Mouse (Mus musculus) testis, adult 10 weeks (tissue): ENCODE measurements around the gene Ssc5d. TPM values are rescaled to one million over a fixed set of nuclear protein-coding genes. Genes with fewer than 3 reads are reported as not detected.

Experiments used
- polyA plus RNA-seq: library from polyadenylated mRNA; stranded (reverse); fragments of 350-450 nt; fragmentation: Illumina TruSeq; extraction: RNeasy Lipid Tissue Mini Kit (QIAGEN cat#74804); gene quantifications from one replicate; pipeline ENCODE4 v1.2.3, GENCODE M21; 2014; ENCODE audit warnings: low read depth, low replicate concordance

Ssc5d gene
- polyA plus RNA-seq, result not detected

GRCm38 (mm10) chr7:4925441-4926381, at the start of gene Ssc5d:
Gene Ssc5d, plus strand, starts transcription at chr7:4925785.

GRCm38 (mm10) chr7:4876753-4877221, 48.8 kb upstream of the Ssc5d start, which contains the start of gene Isoc2a:
Gene Isoc2a, plus strand, starts transcription at chr7:4877153.

GRCm38 (mm10) chr7:4906466-4906950, 19.1 kb upstream of the Ssc5d start, which contains the start of gene Gm36210:
Gene Gm36210, minus strand, starts transcription at chr7:4906516.

DNA sequence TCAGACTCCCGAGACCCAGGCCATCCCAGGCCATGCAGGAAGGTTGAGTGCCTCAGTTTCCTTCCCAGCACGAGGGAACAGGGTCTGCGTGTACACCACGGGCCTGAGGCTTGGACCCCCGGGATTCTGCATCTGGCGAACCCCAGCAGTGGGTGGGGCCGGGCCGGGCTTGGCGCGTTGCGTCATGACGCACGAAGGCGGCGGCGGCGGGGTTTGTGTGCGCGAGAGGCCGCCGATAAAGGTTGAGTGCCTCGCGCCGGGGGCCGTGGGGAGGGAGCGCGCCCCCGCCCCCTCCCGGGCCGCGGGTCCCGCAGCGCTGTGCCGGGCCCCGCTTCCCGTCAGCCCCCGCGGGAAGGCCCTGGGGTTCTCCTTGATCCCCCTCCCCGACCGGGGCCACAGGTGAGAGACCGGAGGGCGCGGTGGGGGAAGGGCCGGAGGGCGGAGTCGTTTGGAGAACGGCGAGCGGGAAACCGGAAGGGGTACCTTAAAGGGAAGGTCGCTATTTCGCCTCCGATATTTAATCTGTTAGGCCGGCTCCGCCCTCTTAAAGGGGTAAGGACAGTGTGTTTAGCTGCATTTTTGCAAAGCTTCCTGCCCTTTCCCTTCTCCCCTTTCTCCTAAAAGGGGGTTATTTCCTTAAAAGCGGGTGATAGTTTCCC, 10.4 kb upstream of the Ssc5d start, which contains the start of gene Zfp628:
Gene Zfp628 (plus strand): TSS at position 211 of the 659 bp plus-strand sequence.

DNA sequence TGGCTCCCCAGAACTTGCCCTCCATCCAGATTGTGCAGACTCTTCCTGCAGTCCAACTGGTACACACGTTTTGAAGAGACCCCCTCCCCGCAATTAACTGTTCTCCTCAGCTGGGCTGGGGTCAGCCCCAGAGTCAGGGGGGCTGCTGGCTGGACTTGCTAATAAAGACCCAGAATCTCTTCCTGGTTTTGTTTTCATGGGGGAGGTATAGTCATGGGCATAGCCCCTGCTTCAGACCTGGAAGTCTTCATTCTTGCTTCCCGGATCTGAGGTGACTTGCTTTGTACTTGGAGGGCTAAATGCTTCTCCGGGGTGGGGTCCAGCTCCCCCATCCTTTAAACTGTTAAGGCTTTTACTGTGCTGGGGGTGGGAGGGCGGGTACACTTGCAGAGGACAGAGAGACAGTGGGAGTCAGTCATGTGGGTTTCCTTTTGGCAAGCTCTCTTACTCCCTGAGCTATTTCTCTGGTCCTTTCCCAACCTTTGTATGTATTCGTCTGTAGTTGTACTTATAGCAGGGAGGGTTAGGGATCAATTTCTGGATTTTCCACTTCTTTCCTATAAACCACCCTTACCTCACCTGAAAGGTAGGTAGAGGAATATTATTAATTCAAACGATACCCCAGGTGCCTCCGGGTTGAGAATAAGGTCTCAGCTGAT, 3.6 kb upstream of the Ssc5d start, which contains the start of gene Nat14:
Gene Nat14 (plus strand): TSS at position 205 of the 659 bp plus-strand sequence.

DNA sequence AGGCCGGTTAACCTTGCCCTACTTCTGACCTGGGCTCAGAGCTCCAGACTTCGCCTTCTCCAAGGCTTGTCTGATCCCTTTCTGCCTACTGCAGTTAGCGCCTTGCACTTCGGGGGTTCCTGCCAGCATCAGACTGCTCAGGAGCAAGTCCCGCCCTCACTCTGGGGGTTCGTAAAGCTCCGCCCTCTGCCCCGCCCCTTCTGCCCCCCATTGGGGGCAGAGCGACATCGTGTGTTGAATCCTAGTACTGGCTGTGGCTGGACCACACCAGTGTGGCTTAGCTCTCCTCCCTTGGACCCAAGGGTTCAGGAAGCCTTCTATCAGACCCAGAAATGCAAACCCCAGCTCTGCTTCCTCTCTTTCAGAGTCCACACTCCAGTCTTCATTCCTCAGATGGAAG, 38.7 kb downstream of the Ssc5d start, which contains the start of gene Sbk2:
Gene Sbk2 (minus strand): TSS at position 135 of the 400 bp plus-strand sequence.

GRCm38 (mm10) chr7:4971068-4971467, 45.5 kb downstream of the Ssc5d start, which contains the start of gene Sbk3:
Gene Sbk3, minus strand, starts transcription at chr7:4971168.

Other genes starting within 250 kb of the Ssc5d start
- 1.2 TPM for gene Hspbp1, start 240.7 kb upstream of the Ssc5d start, polyA plus RNA-seq
- gene Brsk1, start 235.2 kb upstream of the Ssc5d start, polyA plus RNA-seq, result 3.7 TPM
- gene Tmem150b, start 200.5 kb upstream of the Ssc5d start, polyA plus RNA-seq, result not detected
- gene Kmt5c, start 185.7 kb upstream of the Ssc5d start, polyA plus RNA-seq, result 0.18 TPM
- 13.6 TPM for gene Cox6b2, start 172.7 kb upstream of the Ssc5d start, polyA plus RNA-seq
- gene Fam71e2, start 154.5 kb upstream of the Ssc5d start, polyA plus RNA-seq, result 175 TPM
- 1.5 TPM for gene Il11, start 142.9 kb upstream of the Ssc5d start, polyA plus RNA-seq
- gene Tmem190, start 142.8 kb upstream of the Ssc5d start, polyA plus RNA-seq, result 21.8 TPM
- gene Tmem238, start 136.1 kb upstream of the Ssc5d start, polyA plus RNA-seq, result not detected
- 9.0 TPM for gene Rpl28, start 132.9 kb upstream of the Ssc5d start, polyA plus RNA-seq
- 58.0 TPM for gene Ube2s, start 113.2 kb upstream of the Ssc5d start, polyA plus RNA-seq
- gene Shisa7, start 81.1 kb upstream of the Ssc5d start, polyA plus RNA-seq, result 3.5 TPM
- 1.2 TPM for gene Isoc2b, start 55.5 kb upstream of the Ssc5d start, polyA plus RNA-seq
- 1.8 TPM for gene Isoc2a, start 48.6 kb upstream of the Ssc5d start, polyA plus RNA-seq
- gene Gm36210, start 19.3 kb upstream of the Ssc5d start, polyA plus RNA-seq, result not detected
- gene Zfp628, start 10.6 kb upstream of the Ssc5d start, polyA plus RNA-seq, result not detected
- gene Nat14, start 3.8 kb upstream of the Ssc5d start, polyA plus RNA-seq, result 0.67 TPM
- not detected for gene Sbk2, start 38.6 kb downstream of the Ssc5d start, polyA plus RNA-seq
- gene Sbk3, start 45.4 kb downstream of the Ssc5d start, polyA plus RNA-seq, result 0.20 TPM
- gene Zfp579, start 70.4 kb downstream of the Ssc5d start, polyA plus RNA-seq, result 3.8 TPM
- not detected for gene Zfp524, start 88.6 kb downstream of the Ssc5d start, polyA plus RNA-seq
- 21.5 TPM for gene Fiz1, start 88.9 kb downstream of the Ssc5d start, polyA plus RNA-seq
- not detected for gene Gm44973, start 89.7 kb downstream of the Ssc5d start, polyA plus RNA-seq
- gene Zfp865, start 94.6 kb downstream of the Ssc5d start, polyA plus RNA-seq, result 4.3 TPM
- 1.6 TPM for gene Ccdc106, start 94.8 kb downstream of the Ssc5d start, polyA plus RNA-seq
- gene 4632433K11Rik, start 108.3 kb downstream of the Ssc5d start, polyA plus RNA-seq, result 0.83 TPM
- gene Zfp784, start 112.7 kb downstream of the Ssc5d start, polyA plus RNA-seq, result 3.4 TPM
- 0.32 TPM for gene Zfp580, start 125.8 kb downstream of the Ssc5d start, polyA plus RNA-seq
- 8.7 TPM for gene U2af2, start 136.4 kb downstream of the Ssc5d start, polyA plus RNA-seq
- gene Epn1, start 154.4 kb downstream of the Ssc5d start, polyA plus RNA-seq, result 2.7 TPM
- 0.20 TPM for gene Rfpl4, start 191.2 kb downstream of the Ssc5d start, polyA plus RNA-seq
- gene Rasl2-9, start 200.2 kb downstream of the Ssc5d start, polyA plus RNA-seq, result 159 TPM
- gene Vmn1r55, start 223.9 kb downstream of the Ssc5d start, polyA plus RNA-seq, result 0.01 TPM